Mouse (Mus musculus) neural tube, embryonic 11.5 days (tissue): ENCODE results near the gene Lhfpl4. TPM values are rescaled to one million over a fixed set of nuclear protein-coding genes. Genes with fewer than 3 reads are reported as not detected.

Experiments used
- ATAC-seq: fragments of 200-750 bp; cut with Nextera tagmentation; 2 replicates; pipeline ENCODE4 v1.8.0; 2017; ENCODE audit warnings: moderate number of reproducible peaks, mild to moderate bottlenecking, moderate TSS enrichment, moderate library complexity; ENCODE audit not compliant: insufficient read depth, low FRiP score, low TSS enrichment
- DNase-seq: peaks from one replicate; pipeline ENCODE4 v3.0.0-alpha.2; 2015; ENCODE audit warnings: low spot score
- H3K27ac ChIP-seq: fragments of 300-500 bp; sonication (generic); 2 replicates; pipeline ENCODE4 v1.5.1; 2014; ENCODE audit warnings: low read depth, mild to moderate bottlenecking, low read length
- H3K27me3 ChIP-seq: fragments of 300-500 bp; sonication (generic); 2 replicates; pipeline ENCODE4 v1.6.1; 2014; ENCODE audit warnings: mild to moderate bottlenecking, low read length, mixed read lengths; ENCODE audit not compliant: control insufficient read depth, insufficient read depth
- H3K36me3 ChIP-seq: fragments of 300-500 bp; sonication (generic); 2 replicates; pipeline ENCODE4 v1.6.1; 2014; ENCODE audit warnings: mild to moderate bottlenecking, low read length, moderate library complexity, mixed read lengths; ENCODE audit not compliant: control insufficient read depth, insufficient read depth
- H3K4me1 ChIP-seq: fragments of 300-500 bp; sonication (generic); 2 replicates; pipeline ENCODE4 v1.6.1; 2014; ENCODE audit warnings: low read length, mixed read lengths; ENCODE audit not compliant: control insufficient read depth, insufficient read depth
- H3K4me2 ChIP-seq: fragments of 300-500 bp; sonication (generic); 2 replicates; pipeline ENCODE4 v1.6.1; 2014; ENCODE audit warnings: low read depth, mild to moderate bottlenecking, moderate library complexity
- H3K4me3 ChIP-seq: fragments of 300-500 bp; sonication (generic); 2 replicates; pipeline ENCODE4 v1.5.1; 2014; ENCODE audit warnings: low read depth, low read length
- H3K9ac ChIP-seq: fragments of 300-500 bp; sonication (generic); 2 replicates; pipeline ENCODE4 v1.6.1; 2014; ENCODE audit warnings: mild to moderate bottlenecking, low read length
- H3K9me3 ChIP-seq: fragments of 300-500 bp; sonication (generic); 2 replicates; pipeline ENCODE4 v1.6.1; 2016; ENCODE audit warnings: low read length; ENCODE audit not compliant: control insufficient read depth
- WGBS: fragments of 180-500 bp; shearing (Covaris S2); extraction: QIAGEN DNeasy Blood & Tissue Kit; methylation state at CpG from one replicate; pipeline ENCODE4 v1.1.7; 2014; 5-methylcytosine and 5-hydroxymethylcytosine counted together
- polyA plus RNA-seq: library from polyadenylated mRNA; unstranded; fragments of >200 nt; fragmentation: Nextera tagmentation; extraction: Ambion mirVana; gene quantifications from 2 replicates; pipeline ENCODE4 v1.2.1, GENCODE M21; 2014

Lhfpl4 gene
- polyA plus RNA-seq, 1 experiment from 2014 or later = 6.7 TPM

- H3K4me2 ChIP-seq = peak overlapping the region; percentile 80
- peaks cover 6% of the 10 kb centered on the region for H3K27me3 ChIP-seq
- H3K4me3 ChIP-seq = peak overlapping the region; percentile 77
- no peak for DNase-seq
- H3K4me1 ChIP-seq = peaks cover 7% of the 10 kb centered on the region; the same call in 1 of the 2 replicates
- H3K9ac ChIP-seq = peak overlapping the region; percentile 83
- no peaks in the 10 kb centered on the region for H3K36me3 ChIP-seq
- peak; percentile 39 for ATAC-seq
- H3K27ac ChIP-seq = no peak overlapping the region
- no peaks in the 10 kb centered on the region for H3K9me3 ChIP-seq
- 10% methylated on average over 9 of the region's 9 CpGs for WGBS
Observed at GRCm38 (mm10) chr6:113195596-113195992, 410 bp upstream of the Lhfpl4 start.

- Histone ChIP-seq H3K9ac (peak overlapping the region; percentile 83), H3K27ac (no peak overlapping the region), H3K4me1 (peaks cover 7% of the 10 kb centered on the region; the same call in 1 of the 2 replicates), H3K27me3 (peaks cover 6% of the 10 kb centered on the region), H3K4me2 (peak overlapping the region; percentile 80), H3K4me3 (peak overlapping the region; percentile 77), H3K9me3 (no peaks in the 10 kb centered on the region), H3K36me3 (no peaks in the 10 kb centered on the region)
- DNase-seq = no peak
- peak; percentile 21 for ATAC-seq
- WGBS = under 1% methylated on average over 5 of the region's 5 CpGs
Observed at GRCm38 (mm10) chr6:113194517-113194840, 705 bp downstream of the Lhfpl4 start.

DNA sequence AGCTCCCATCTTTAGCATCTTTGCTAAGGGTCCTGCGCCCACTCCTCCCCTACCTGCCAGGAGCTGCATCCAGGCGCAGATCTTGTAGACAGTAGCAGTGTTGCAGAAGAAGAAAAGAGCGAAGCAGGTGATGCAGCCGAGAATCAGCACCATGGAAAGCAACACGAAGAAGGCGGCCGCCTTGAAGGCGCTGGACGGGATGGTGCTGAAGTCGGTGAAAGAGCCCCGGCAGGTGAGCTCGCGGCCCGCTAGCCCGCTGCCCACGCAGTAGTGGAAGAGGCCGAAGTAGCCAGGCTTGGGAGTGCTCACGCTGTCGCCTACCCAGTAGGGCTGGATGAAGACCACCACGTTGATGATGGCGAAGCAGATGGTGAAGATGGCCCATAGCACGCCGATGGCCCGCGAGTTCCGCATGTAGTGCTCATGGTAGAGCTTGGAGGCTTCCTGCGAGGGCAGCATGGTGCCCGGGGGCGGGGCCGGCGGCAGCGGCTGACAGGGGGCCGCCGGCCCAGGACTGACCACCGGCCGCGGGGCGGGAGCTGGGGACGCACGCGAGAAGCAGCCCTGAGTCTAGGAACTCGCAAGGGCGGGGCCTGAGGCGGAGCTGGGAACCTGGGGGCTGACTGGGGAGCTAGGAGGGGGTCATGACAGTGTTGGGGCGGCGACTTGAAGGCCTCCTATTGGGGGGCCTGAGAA is 1.3 kb downstream of the Lhfpl4 start:
- WGBS = 3% methylated on average over 46 of the region's 46 CpGs
- Histone ChIP-seq H3K4me3 (peak overlapping the region; percentile 77), H3K27ac (no peak overlapping the region), H3K9me3 (no peaks in the 10 kb centered on the region), H3K4me2 (peak overlapping the region; percentile 80), H3K36me3 (no peaks in the 10 kb centered on the region), H3K27me3 (peaks cover 6% of the 10 kb centered on the region), H3K9ac (peak overlapping the region; percentile 83), H3K4me1 (peaks cover 7% of the 10 kb centered on the region; the same call in 1 of the 2 replicates)
- ATAC-seq (peak; percentile 36; the same call in 1 of the 2 replicates), DNase-seq (peak; percentile 56)

DNA sequence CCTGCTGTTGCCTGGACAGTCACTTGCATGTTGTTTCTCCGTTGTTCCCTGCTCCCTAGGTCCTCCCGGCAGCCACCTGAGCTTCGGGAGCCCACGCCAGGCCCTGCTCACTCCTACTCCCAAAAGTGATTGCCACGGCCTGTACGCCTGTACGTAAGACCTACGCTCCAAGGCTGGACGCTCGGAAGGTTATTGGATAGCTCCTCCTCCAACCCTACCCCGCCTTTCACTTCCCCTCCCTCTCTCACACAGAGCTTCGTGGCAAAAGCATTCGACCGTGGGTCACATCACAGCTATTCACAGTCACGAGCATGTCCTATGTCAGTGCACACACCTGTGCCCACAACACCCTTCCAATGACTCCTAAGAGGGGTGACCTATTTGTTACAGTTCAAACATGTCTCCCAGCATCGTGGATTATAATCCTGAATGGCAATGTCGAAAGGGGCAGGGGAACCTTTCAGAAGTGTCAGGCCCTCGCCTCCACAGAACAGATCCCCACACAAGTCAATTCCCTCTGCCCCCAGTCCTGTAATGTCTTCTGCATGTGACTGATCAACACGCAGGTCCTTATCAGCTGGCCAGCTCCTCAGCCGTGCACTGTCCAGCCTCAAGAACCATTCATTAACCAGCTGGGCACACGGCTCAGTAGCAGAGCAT is 10.2 kb downstream of the Lhfpl4 start:
- no peak for DNase-seq
- H3K27ac ChIP-seq = no peak overlapping the region
- H3K9me3 ChIP-seq = no peaks in the 10 kb centered on the region
- no peaks in the 10 kb centered on the region for H3K36me3 ChIP-seq
- no peak overlapping the region for H3K9ac ChIP-seq
- WGBS = 82% methylated on average over 21 of the region's 21 CpGs
- no peak overlapping the region for H3K4me2 ChIP-seq
- ATAC-seq = no peak
- no peaks in the 10 kb centered on the region for H3K4me1 ChIP-seq
- H3K4me3 ChIP-seq = no peak overlapping the region
- H3K27me3 ChIP-seq = no peaks in the 10 kb centered on the region

DNA sequence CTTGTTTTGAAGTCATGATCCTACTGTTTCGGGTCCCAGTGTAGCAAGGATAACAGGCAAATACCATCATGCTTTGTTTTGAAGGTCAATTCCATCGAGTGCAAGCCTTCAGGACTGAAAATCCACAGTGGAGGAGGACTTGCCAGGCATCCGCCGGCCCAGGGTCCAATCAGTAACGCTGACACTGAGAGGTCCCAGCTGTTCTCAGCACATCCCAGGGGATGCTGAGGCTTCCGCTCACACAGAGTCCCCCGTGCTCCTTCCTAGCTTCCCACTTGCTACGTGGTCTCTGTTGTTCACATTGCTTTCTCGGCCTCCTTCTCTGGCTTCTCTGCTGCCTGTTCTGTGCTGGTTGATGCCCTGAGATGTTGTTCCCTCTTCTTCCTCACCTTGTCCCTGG is 11.0 kb downstream of the Lhfpl4 start:
- H3K27ac ChIP-seq = no peak overlapping the region
- no peak for DNase-seq
- 82% methylated on average over 9 of the region's 9 CpGs for WGBS
- no peak overlapping the region for H3K4me2 ChIP-seq
- H3K4me3 ChIP-seq = no peak overlapping the region
- no peaks in the 10 kb centered on the region for H3K27me3 ChIP-seq
- no peaks in the 10 kb centered on the region for H3K9me3 ChIP-seq
- no peaks in the 10 kb centered on the region for H3K36me3 ChIP-seq
- H3K4me1 ChIP-seq = 0 out of 2 replicates have a peak, but pooled peaks cover 3% of the 10 kb centered on the region
- ATAC-seq = no peak
- no peak overlapping the region for H3K9ac ChIP-seq

DNA sequence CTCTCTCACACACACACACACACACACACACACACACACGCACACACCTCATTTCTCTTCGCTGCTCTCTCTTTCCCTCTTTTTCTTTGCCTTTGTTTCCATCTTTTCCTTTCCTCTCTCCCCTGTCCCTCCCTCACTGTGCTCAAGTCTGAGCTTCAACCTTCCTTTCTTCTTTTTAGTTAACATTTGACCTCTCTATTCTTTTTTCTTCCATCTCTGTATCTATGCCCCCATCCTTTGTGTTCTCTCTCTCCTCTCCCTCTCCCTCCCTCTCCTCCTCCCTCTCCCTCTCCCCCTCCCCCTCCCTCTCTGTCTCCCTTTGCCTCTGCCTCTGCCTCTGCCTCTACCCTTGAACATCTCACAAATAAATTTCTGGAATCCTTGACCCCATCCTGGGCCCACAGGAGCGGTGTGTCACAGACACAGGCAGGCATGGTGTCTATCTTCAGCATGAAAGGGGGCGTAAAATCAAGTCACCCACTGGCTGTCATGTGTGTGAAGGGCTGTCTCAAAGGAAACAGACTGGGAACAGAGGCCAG is 15.9 kb downstream of the Lhfpl4 start:
- no peak overlapping the region for H3K4me2 ChIP-seq
- 0 out of 2 replicates have a peak overlapping the region, but pooled peaks have one; percentile 6 for H3K9ac ChIP-seq

DNA sequence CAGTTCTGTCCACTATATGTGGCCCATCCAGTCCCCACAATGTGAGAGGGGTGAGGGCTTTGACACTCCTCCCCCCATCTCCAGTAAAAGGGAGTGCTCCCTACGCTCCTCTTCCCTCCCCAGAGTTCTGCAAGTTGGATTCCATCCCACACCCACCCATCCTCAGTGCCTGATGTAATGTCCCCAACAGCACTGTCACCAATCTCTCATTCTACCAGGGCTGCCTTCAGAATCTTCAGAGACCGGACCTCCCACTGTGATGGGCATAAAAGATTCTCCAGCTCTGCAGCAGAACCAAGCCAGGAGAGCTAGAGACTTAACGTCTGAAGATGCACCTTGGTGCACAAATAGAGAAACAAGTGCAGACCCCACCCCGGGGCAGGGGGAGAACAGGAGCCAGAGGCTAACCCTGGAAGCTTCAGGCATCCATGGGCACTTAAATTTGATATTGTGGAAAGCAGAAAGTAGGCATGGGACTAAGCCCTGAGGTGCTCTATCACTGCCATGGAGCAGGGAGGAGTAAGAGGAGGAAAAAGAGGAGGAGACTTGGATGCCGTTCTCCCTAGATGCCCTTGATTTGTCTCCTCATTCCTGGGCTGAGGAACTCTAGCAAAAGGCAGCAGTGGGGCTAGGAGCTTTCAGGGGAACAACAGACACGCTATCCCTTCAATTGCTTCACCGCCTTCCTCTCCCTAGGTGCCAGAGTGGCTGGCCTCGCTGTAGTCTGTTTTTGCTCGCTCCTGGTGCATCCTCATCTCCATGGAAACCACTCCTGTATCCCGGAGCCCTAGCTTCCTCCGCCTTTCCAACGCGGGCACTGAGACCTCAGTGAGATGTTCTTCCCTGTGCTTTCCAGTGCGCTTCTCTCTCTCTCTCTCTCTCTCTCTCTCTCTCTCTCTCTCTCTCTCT is 16.6 kb downstream of the Lhfpl4 start:
- Histone ChIP-seq H3K36me3 (no peaks in the 10 kb centered on the region), H3K9ac (no peak overlapping the region), H3K27ac (no peak overlapping the region), H3K4me2 (no peak overlapping the region), H3K27me3 (no peaks in the 10 kb centered on the region), H3K4me1 (0 out of 2 replicates have a peak, but pooled peaks cover 5% of the 10 kb centered on the region), H3K9me3 (no peaks in the 10 kb centered on the region), H3K4me3 (no peak overlapping the region)
- DNase-seq (peak; percentile 45), ATAC-seq (peak; percentile 53; the same call in 1 of the 2 replicates)
- 24% methylated on average over 14 of the region's 14 CpGs for WGBS

More for the DNA sequence above, 15.9 kb downstream of the Lhfpl4 start:
- DNase-seq (no peak), ATAC-seq (no peak)
- no peaks in the 10 kb centered on the region for H3K9me3 ChIP-seq
- H3K36me3 ChIP-seq = no peaks in the 10 kb centered on the region
- H3K27ac ChIP-seq = no peak overlapping the region
- 0 out of 2 replicates have a peak, but pooled peaks cover 5% of the 10 kb centered on the region for H3K4me1 ChIP-seq
- H3K4me3 ChIP-seq = no peak overlapping the region
- no peaks in the 10 kb centered on the region for H3K27me3 ChIP-seq
- WGBS = 50% methylated on average over 4 of the region's 4 CpGs

GRCm38 (mm10) chr6:113176613-113177012 is 18.6 kb downstream of the Lhfpl4 start:
- ATAC-seq = no peak
- Histone ChIP-seq H3K9me3 (no peaks in the 10 kb centered on the region), H3K4me1 (0 out of 2 replicates have a peak, but pooled peaks cover 5% of the 10 kb centered on the region), H3K4me3 (no peak overlapping the region), H3K27ac (no peak overlapping the region), H3K4me2 (no peak overlapping the region), H3K9ac (no peak overlapping the region), H3K27me3 (no peaks in the 10 kb centered on the region), H3K36me3 (no peaks in the 10 kb centered on the region)
- 77% methylated on average over 8 of the region's 8 CpGs for WGBS
- no peak for DNase-seq
